Mouse (Mus musculus) liver, postnatal 0 days (tissue): ENCODE results near the gene Sorbs1.
A peak's percentile ranks its signal among the peaks of the same experiment; 100 is the strongest.

Experiments
- CTCF ChIP-seq: sonication (generic); IDR thresholded peaks from 2 replicates; pipeline ENCODE4 v1.5.1; 2016; ENCODE audit warnings: antibody characterized with exemption, low read depth
- EP300 ChIP-seq: IDR thresholded peaks from 2 replicates; pipeline ENCODE4 v1.6.1; 2016; ENCODE audit warnings: antibody characterized with exemption, low read depth, mild to moderate bottlenecking

DNA sequence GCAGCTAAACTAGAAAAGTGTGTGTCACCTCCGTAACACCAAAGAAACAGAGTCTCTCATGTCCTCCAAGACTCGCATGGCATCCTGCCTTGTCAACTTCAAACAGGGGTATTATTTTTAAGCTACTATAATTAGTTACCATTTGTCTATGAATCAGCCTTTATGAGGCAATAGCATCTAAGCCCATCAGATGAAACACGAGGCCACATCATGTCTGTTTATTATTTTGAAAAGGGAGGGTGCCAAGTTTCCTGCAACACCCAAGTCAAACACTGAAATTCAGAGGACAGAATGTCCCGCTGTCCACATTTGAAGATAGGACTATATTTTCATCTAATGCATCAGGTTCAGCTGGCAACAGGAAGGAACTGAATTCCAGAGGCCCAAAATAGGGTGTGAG is 81.6 kb downstream of the Sorbs1 start:
- TF ChIP-seq CTCF: no peak
- peak; percentile 79 for TF ChIP-seq EP300
